Mouse (Mus musculus) MEL (cell line): Measurements from ENCODE around the gene Tepsin.

Experiments
- CTCF ChIP-seq, 3 experiments: IDR thresholded peaks in 2 of 3; conservative IDR thresholded peaks in 1 of 3; 2 replicates each; pipeline ENCODE4 v1.5.1; 2011 to 2012; ENCODE audit warnings: low read length in 3 of 3, low read depth in 2 of 3, mild to moderate bottlenecking in 2 of 3, improper control_type of control experiment in 1 of 3, inconsistent platforms in 1 of 3, mixed read lengths in 1 of 3, moderate library complexity in 1 of 3; ENCODE audit not compliant: control insufficient read depth in 1 of 3, insufficient read depth in 1 of 3, poor library complexity in 1 of 3, severe bottlenecking in 1 of 3
- E2F4 ChIP-seq: IDR thresholded peaks from 2 replicates; pipeline ENCODE4 v1.6.1; 2011; ENCODE audit warnings: low read depth, low read length, improper control_type of control experiment, borderline replicate concordance
- EP300 ChIP-seq, 2 experiments: IDR thresholded peaks; 2 replicates each; pipeline ENCODE4 v1.6.1; 2011; ENCODE audit warnings: improper control_type of control experiment in 2 of 2, low read length in 2 of 2, low read depth in 1 of 2, mild to moderate bottlenecking in 1 of 2
- KAT2A ChIP-seq: conservative IDR thresholded peaks from 2 replicates; pipeline ENCODE4 v1.6.1; 2012; ENCODE audit warnings: low read depth, low read length, improper control_type of control experiment, inconsistent platforms
- NRF1 ChIP-seq: IDR thresholded peaks from 2 replicates; pipeline ENCODE4 v1.6.1; 2014; ENCODE audit warnings: low read depth, mild to moderate bottlenecking, inconsistent platforms, low read length, improper control_type of control experiment, moderate library complexity; ENCODE audit not compliant: poor library complexity, insufficient read depth, severe bottlenecking
- POLR2A ChIP-seq, 2 experiments: IDR thresholded peaks; 2 replicates each; pipeline ENCODE4 v1.6.1; 2011 to 2012; ENCODE audit warnings: low read length in 2 of 2, mild to moderate bottlenecking in 2 of 2, control low read depth in 1 of 2, improper control_type of control experiment in 1 of 2, low read depth in 1 of 2, moderate library complexity in 1 of 2; ENCODE audit not compliant: control insufficient read depth in 1 of 2, insufficient read depth in 1 of 2, poor library complexity in 1 of 2
- POLR2AphosphoS2 ChIP-seq: IDR thresholded peaks from 2 replicates; pipeline ENCODE4 v1.6.1; 2011; ENCODE audit warnings: low read length, improper control_type of control experiment
- RCOR1 ChIP-seq: IDR thresholded peaks from 2 replicates; pipeline ENCODE4 v1.6.1; 2012; ENCODE audit warnings: low read depth, mild to moderate bottlenecking, inconsistent platforms, low read length, improper control_type of control experiment
- TBP ChIP-seq: IDR thresholded peaks from 2 replicates; pipeline ENCODE4 v1.8.0; 2011; ENCODE audit warnings: low read depth, low read length, improper control_type of control experiment
- USF1 ChIP-seq: IDR thresholded peaks from 2 replicates; pipeline ENCODE4 v1.6.1; 2014; ENCODE audit warnings: low read depth, mild to moderate bottlenecking, inconsistent platforms, low read length, improper control_type of control experiment, moderate library complexity
- ZKSCAN1 ChIP-seq: IDR thresholded peaks from 2 replicates; pipeline ENCODE4 v1.6.1; 2012; ENCODE audit warnings: low read depth, mild to moderate bottlenecking, inconsistent platforms, low read length, improper control_type of control experiment, moderate library complexity

DNA sequence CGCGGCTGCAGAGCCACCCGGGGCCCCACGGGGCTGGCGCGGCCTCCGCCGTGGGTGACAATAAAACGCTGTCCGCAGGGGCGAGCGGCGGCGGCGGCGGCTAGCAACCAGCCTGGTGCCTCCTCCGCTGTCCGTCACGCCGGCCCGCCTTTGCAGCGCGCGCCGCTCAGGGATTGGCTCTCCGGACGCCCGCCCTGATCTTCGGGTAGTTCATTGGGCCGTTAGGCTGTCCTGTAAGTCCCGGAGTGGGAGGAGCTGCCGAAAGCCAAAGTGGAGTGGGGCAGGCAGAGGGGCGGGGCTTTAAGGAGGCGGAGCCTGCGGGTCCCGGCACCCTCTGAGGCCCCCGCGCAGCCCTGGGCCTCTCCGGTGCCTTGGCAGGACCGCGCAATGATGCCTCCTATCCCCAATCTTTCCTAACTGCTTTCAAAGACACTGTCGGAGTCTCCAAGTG is 11.8 kb downstream of the Tepsin start, which contains the start of gene Cep131:
- TF ChIP-seq CTCF (IDR thresholded peaks at IDR 0.05 in 2 of 3, conservative IDR thresholded peaks at IDR 0.05 in 1 of 3; ENCODE audit: control insufficient read depth in 1 of 3, insufficient read depth in 1 of 3, low read depth in 2 of 3, low read length in 3 of 3, poor library complexity in 1 of 3, severe bottlenecking in 1 of 3) = no peak
- TF ChIP-seq USF1 = no peak
- peak; percentile 47 to 91; a peak in 3 of 4 replicates for TF ChIP-seq POLR2A (IDR thresholded peaks at IDR 0.05; ENCODE audit: control insufficient read depth in 1 of 2, insufficient read depth in 1 of 2, low read depth in 1 of 2, low read length in 2 of 2, poor library complexity in 1 of 2)
- TF ChIP-seq E2F4 = no peak
- TF ChIP-seq KAT2A = no peak
- peak; percentile 62 for TF ChIP-seq NRF1
- no peak for TF ChIP-seq EP300 (IDR thresholded peaks at IDR 0.05; ENCODE audit: low read depth in 1 of 2, low read length in 2 of 2)
- no peak for TF ChIP-seq TBP
- no peak for TF ChIP-seq ZKSCAN1
- no peak for TF ChIP-seq RCOR1
- TF ChIP-seq POLR2AphosphoS2 = peak; percentile 54; the same call in 1 of the 2 replicates
